11 mouse cellular contexts compared by ENCODE assay signal in the genomic region with DNA sequence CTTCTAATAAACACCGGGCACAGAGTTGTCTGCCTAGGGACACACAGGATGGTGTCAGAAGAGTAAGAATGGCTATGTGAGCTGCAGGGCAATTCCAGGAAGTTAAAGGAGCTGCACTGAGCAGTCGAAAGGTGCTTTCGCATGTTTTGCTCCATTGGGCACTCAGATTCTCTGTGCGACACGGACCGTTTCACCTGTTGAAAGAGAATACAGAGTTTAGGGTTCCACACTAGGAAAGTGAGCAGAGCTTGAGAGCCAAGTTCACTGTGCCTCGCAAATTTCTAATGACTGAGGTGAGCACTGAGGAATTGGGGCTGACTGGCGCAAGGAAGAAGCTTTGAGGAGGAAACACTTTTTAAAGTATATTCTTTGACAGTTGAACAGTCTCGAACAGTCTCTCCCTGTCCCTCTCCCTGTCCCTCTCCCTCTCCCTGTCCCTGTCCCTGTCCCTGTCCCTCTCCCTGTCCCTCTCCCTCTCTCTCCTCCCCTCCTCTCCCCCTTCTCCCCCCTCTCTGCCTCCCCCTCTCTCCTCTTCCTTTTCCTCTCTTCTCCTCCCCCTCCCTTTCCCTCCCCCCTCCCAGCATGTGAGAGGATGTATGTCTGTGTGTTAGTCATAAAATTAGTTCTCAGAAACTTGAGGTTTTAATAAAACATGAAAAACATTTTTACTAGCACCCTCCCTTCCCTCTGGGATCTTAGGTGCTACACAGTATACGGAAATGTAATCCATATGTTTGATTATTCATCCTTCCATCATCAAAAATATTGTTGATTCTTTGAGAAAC. TPM values are rescaled to one million over a fixed set of nuclear protein-coding genes. Genes with fewer than 3 reads are reported as not detected.
DNase-seq lines count a peak whose midpoint lies in the region; ATAC-seq and TF ChIP-seq lines count a peak whose summit lies in the region.
"Had no signal": no experiment of that assay in that cellular context is flagged by ENCODE, and none has a peak within 500 bp of the region (broad histone marks: within the 10 kb centered on the region; RNA-seq: fewer than 3 reads in every experiment).

No protein-coding gene starts in this region.

- peaks cover 8% of the 10 kb centered on the region for H3K4me1 ChIP-seq in heart, embryonic 16.5 days (ENCODE audit: control insufficient read depth, insufficient read depth, low read length)
- peaks cover 7% of the 10 kb centered on the region for H3K4me1 ChIP-seq in heart, adult 2 months (ENCODE audit: control insufficient read depth, insufficient read depth, low read length)

- H3K27me3 ChIP-seq in heart, embryonic 16.5 days (ENCODE audit: control insufficient read depth, insufficient read depth, low read length), result no peaks in the 10 kb centered on the region
- no peaks in the 10 kb centered on the region for H3K27me3 ChIP-seq in heart, adult 2 months (ENCODE audit: control insufficient read depth, insufficient read depth, low read length)

- DNase-seq in heart, adult 2 months, result no peak
- peak; percentile 34 for DNase-seq in 3T3-L1 (ENCODE audit: low read depth, low spot score)
- DNase-seq in T-cell, adult 2 months (ENCODE audit: low spot score), result peak; percentile 18
- DNase-seq in urinary bladder, postnatal 25 days (ENCODE audit: low spot score), result no peak
- no peak for DNase-seq in neural tube, embryonic 10.5 days (ENCODE audit: extremely low spot score, low spot score)
- DNase-seq in cerebellum, postnatal 36 days, result no peak
- DNase-seq: right cerebral cortex, adult 18-20 months had no signal

- H3K27ac ChIP-seq in heart, embryonic 16.5 days (ENCODE audit: low read length), result peak overlapping the region; percentile 37; the same call in 1 of the 2 replicates
- no peak overlapping the region for H3K27ac ChIP-seq in heart, adult 2 months
- H3K27ac ChIP-seq in macrophage, result peak overlapping the region; percentile 98
- H3K27ac ChIP-seq: liver, embryonic 15.5 days had no signal

- intact Hi-C loops in heart, adult 2 months (cut with DNase I), result no loop called here

- H3K9ac ChIP-seq in heart, embryonic 16.5 days (ENCODE audit: low read length), result no peak overlapping the region
- H3K9ac ChIP-seq in heart, adult 2 months (ENCODE audit: low read depth, low read length), result no peak overlapping the region
- H3K9ac ChIP-seq: liver, embryonic 15.5 days had no signal

- ATAC-seq in heart, embryonic 16.5 days (replicated peaks; ENCODE audit: extremely low read depth, insufficient read depth, low FRiP score), result no peak

- H3K9me3 ChIP-seq in heart, embryonic 16.5 days (replicated peaks; ENCODE audit: control insufficient read depth, low read length), result no peaks in the 10 kb centered on the region
- H3K9me3 ChIP-seq: liver, embryonic 15.5 days had no signal

- TF ChIP-seq CTCF in heart, adult 2 months (IDR thresholded peaks at IDR 0.05), result no peak

- H3K4me3 ChIP-seq in heart, embryonic 16.5 days (ENCODE audit: low read length), result no peak overlapping the region
- no peak overlapping the region for H3K4me3 ChIP-seq in heart, adult 2 months
- H3K4me3 ChIP-seq in macrophage (ENCODE audit: inconsistent target), result no peak overlapping the region
- H3K4me3 ChIP-seq: liver, embryonic 15.5 days had no signal

- no peak for TF ChIP-seq POLR2A in heart, adult 2 months (IDR thresholded peaks at IDR 0.05; ENCODE audit: insufficient read depth, low read depth, low read length)

- no peaks in the 10 kb centered on the region for H3K79me2 ChIP-seq in heart, adult 2 months (replicated peaks; ENCODE audit: control insufficient read depth, insufficient read depth, low read length)
- no peaks in the 10 kb centered on the region for H3K79me2 ChIP-seq in macrophage (ENCODE audit: inconsistent target)

- 71% methylated on average over 10 of the region's 10 CpGs for WGBS in heart, embryonic 16.5 days
- WGBS in heart, adult 2 months, result 74% methylated on average over 10 of the region's 10 CpGs
- WGBS in macrophage (ENCODE audit: missing documents), result 19% methylated on average over 10 of the region's 10 CpGs

- H3K4me2 ChIP-seq in heart, embryonic 16.5 days (ENCODE audit: low read depth, low read length), result no peak overlapping the region

- no peak for TF ChIP-seq EP300 in heart, adult 2 months (IDR thresholded peaks at IDR 0.05; ENCODE audit: insufficient read depth, low read depth, low read length)

- no peaks in the 10 kb centered on the region for H3K36me3 ChIP-seq in heart, embryonic 16.5 days (ENCODE audit: control insufficient read depth, insufficient read depth)
- no peaks in the 10 kb centered on the region; the same call in 1 of the 2 replicates for H3K36me3 ChIP-seq in heart, adult 2 months (ENCODE audit: control insufficient read depth, insufficient read depth, low read length)
- no peaks in the 10 kb centered on the region for H3K36me3 ChIP-seq in macrophage (ENCODE audit: inconsistent target)
- H3K36me3 ChIP-seq: liver, embryonic 15.5 days had no signal

RNA-seq across cellular contexts. Expression of gene Jun, which starts 55.1 kb away (rescaled TPM):
- polyA plus RNA-seq in heart, embryonic 16.5 days (2015; fragmentation: Nextera tagmentation; extraction: Ambion mirVana), result 72.0 and 81.5 TPM in 2 replicates
- total RNA-seq in heart, adult 2 months (2021), result 10 to 100 TPM; 42.4 to 54.1 TPM
- polyA plus RNA-seq in heart, adult 2 months (2012; rRNA removed), result 24.0 and 28.0 TPM in 2 replicates
- 100 to 1,000 TPM in 10 of 26 experiments, 10 to 100 TPM in 16; 17.6 to 414 (median 78.5) TPM for total RNA-seq in macrophage (2018; cell fraction: chromatin; rRNA removed)
- total RNA-seq in macrophage (2018; cell fraction: cytosol; rRNA removed), result 100 to 1,000 TPM in 18 of 26 experiments, 10 to 100 TPM in 8; 46.1 to 671 (median 174) TPM
- 100 to 1,000 TPM in 24 of 26 experiments, 10 to 100 TPM in 2; 58.0 to 810 (median 256) TPM for total RNA-seq in macrophage (2018; cell fraction: nucleus; rRNA removed)
- 85.3 to 155 TPM (median 144 TPM) in 3 replicates for polyA plus RNA-seq in macrophage (2018)
- total RNA-seq: MEL had no signal

Comparison
In these comparisons a context has a peak if more than half of its experiments do, and no peak if none do; other contexts are left out.
1. DNase-seq: peak in 3T3-L1 (single experiment) and T-cell, adult 2 months (single experiment); none in heart, adult 2 months (0 of 2), urinary bladder, postnatal 25 days (single experiment), neural tube, embryonic 10.5 days (single experiment) and cerebellum, postnatal 36 days (0 of 2).